Mouse (Mus musculus) olfactory bulb, adult 2 months (tissue): ENCODE measurements at regions not wholly inside any gene's neighbourhood (a gene's known extent, or its start where the extent isn't known, plus 50 kb on each side); places are given as distances from the start of the nearest gene placed in this dataset.

Source experiments
- H3K27ac ChIP-seq: fragments of 200-500 bp; 2 replicates; pipeline ENCODE4 v1.5.1; 2012; ENCODE audit warnings: low read depth, low read length; ENCODE audit not compliant: insufficient read depth
- H3K4me1 ChIP-seq: fragments of 200-500 bp; 2 replicates; pipeline ENCODE4 v1.6.1; 2012; ENCODE audit warnings: low read length; ENCODE audit not compliant: control insufficient read depth, insufficient read depth
- H3K4me3 ChIP-seq: fragments of 200-500 bp; 2 replicates; pipeline ENCODE4 v1.5.1; 2012; ENCODE audit warnings: mild to moderate bottlenecking, low read depth, low read length, moderate library complexity; ENCODE audit not compliant: insufficient read depth
- CTCF ChIP-seq: fragments of 200-500 bp; IDR thresholded peaks from 2 replicates; pipeline ENCODE4 v1.5.1; 2012; ENCODE audit warnings: low read depth, mild to moderate bottlenecking, low read length, moderate library complexity; ENCODE audit not compliant: insufficient read depth
- POLR2A ChIP-seq: fragments of 200-500 bp; IDR thresholded peaks from 2 replicates; pipeline ENCODE4 v1.6.1; 2012; ENCODE audit warnings: mild to moderate bottlenecking, low read depth, low read length, moderate library complexity; ENCODE audit not compliant: insufficient read depth
- WGBS: fragments of 180-500 bp; shearing (Covaris S2); methylation state at CpG from one replicate; pipeline ENCODE4 v1.1.7; 2018; 5-methylcytosine and 5-hydroxymethylcytosine counted together

DNA sequence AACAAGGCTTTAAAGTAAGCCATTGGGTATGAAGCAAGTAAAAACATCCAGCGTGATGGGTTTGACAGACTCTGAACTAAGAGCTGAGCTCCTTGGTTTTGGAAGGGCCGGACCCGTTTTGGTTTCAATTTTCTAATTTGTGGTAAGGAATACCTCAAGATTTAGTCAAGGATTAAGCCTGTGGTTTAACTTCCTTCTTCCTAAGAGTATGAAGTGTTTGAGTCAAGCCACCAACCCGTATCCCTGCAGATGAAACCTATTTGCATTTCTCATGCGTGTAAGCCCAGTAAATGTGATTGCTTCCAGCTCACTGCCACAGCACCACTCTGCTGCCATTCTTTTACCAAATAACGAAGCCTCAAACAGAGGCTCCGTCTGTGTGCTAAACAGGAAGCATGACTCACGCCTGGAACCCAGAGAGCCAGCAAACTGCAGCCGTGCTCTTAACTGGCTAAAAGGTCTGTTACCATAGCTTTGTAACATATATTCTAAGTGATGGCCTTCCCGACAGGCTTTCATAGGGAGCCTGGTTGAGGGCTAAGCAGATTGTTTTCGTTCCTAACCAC, 149.7 kb downstream of the Etv1 start:
- TF ChIP-seq CTCF (no peak), POLR2A (no peak)
- no peak overlapping the region for H3K4me3 ChIP-seq
- 26% methylated on average over 11 of the region's 11 CpGs for WGBS
- no peak overlapping the region for H3K27ac ChIP-seq
- H3K4me1 ChIP-seq = no peaks in the 10 kb centered on the region

DNA sequence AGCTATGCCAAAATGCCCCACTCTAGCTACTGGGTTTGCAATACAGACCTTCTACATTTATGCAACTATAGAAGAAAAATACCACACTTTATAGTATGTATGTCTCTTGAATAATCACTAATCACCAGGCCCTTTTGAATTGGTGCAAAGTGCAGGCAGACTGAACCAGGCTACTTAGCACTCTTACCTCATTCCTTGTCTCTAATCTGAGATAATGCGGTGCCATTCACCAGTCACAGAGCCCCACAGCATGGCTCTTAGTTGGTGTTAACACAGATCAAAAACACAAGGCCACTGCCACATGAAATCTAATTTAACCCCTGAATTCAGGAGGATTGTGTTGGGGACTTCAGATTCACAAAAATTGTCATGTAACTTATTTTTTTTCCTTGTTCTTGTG, 150.5 kb downstream of the Etv1 start:
- WGBS = 73% methylated on average over 1 of the region's 1 CpGs

DNA sequence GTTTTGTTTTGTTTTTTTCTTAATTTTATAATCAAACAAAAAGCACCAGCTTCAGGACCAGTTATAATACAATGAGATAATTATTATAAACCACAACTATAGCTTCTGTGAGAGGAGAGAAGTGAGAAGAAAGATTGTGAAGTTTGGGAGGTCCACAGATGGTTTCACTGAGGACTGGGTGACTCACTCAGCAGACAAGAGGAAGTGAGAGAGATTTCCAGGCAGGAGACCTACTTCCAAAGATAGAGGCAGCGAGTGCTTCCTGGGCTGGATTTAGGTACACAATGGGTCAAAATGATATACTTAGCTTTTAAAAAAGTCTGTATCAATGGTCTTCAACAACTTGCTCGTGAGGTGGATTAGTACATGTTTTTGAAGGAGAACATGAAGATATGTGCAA, 152.6 kb downstream of the Etv1 start:
- H3K27ac ChIP-seq = no peak overlapping the region
- WGBS = 64% methylated on average over 2 of the region's 2 CpGs
- H3K4me3 ChIP-seq = no peak overlapping the region

More for the DNA sequence above, 150.5 kb downstream of the Etv1 start:
- no peaks in the 10 kb centered on the region for H3K4me1 ChIP-seq
- H3K4me3 ChIP-seq = no peak overlapping the region
- H3K27ac ChIP-seq = no peak overlapping the region
- TF ChIP-seq POLR2A = no peak
- TF ChIP-seq CTCF = no peak

DNA sequence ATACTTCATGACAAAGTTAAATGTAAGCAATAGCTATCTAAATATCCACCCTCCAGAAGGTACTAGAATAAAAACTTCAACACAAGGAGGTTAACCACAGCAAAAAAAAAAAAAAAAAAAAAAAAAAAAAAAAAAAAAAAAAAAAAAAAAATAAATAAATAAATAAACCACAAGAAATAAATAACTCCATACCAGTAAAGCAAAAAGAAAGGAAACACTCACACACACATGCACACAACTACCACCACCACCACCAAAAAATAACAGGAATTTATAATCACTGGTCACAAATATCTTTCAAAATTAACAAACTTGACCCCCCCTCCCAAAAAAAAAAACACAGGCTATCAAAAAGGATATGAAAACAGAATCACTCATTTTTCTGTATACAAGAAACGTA, 180.4 kb downstream of the Etv1 start:
- Histone ChIP-seq H3K4me3 (no peak overlapping the region), H3K27ac (no peak overlapping the region), H3K4me1 (no peaks in the 10 kb centered on the region)
- 71% methylated on average over 1 of the region's 1 CpGs for WGBS
- TF ChIP-seq POLR2A = no peak
- TF ChIP-seq CTCF = no peak

More for the DNA sequence above, 152.6 kb downstream of the Etv1 start:
- TF ChIP-seq CTCF = no peak
- TF ChIP-seq POLR2A = no peak
- H3K4me1 ChIP-seq = no peaks in the 10 kb centered on the region

DNA sequence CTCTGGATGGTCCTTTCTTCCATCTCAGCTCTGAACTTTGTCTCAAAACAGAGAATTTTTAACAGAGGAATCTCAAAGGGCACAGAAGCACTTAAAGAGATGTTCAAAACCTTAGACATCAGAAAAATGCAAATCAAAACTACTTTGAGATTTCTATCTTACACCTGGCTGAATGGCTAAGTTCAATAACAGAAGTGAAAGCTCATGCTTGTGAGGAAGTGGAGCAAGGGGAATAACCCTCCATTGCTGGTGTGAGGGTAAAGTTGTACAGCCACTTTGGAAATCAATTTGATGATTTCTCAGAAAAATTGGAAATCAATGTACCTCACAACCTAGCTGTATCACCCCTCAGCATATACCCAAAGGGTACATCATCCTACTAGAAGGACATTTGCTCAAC, 183.1 kb downstream of the Etv1 start:
- TF ChIP-seq CTCF (no peak), POLR2A (no peak)
- H3K27ac ChIP-seq = no peak overlapping the region
- H3K4me1 ChIP-seq = no peaks in the 10 kb centered on the region
- no peak overlapping the region for H3K4me3 ChIP-seq

DNA sequence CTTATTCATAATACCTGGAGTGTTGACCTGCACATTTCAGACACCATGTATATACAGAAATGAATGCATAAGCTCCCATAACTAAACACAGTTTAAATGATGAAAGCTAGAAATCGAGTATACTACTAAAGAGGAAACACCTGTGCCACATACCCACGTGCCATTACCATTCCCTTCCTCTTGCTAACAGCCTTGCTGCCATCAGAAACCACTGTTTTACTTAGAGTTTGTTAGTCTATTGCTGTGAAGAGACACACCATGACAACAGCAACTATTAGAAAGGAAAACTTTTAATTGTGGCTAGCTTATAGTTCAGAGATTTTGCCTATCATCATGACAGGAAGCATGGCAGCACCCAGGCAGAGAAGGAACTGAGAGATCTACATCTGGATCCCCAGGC, 191.2 kb downstream of the Etv1 start:
- Histone ChIP-seq H3K4me1 (no peaks in the 10 kb centered on the region), H3K27ac (no peak overlapping the region), H3K4me3 (no peak overlapping the region)
- 81% methylated on average over 2 of the region's 2 CpGs for WGBS
- TF ChIP-seq POLR2A (no peak), CTCF (no peak)

DNA sequence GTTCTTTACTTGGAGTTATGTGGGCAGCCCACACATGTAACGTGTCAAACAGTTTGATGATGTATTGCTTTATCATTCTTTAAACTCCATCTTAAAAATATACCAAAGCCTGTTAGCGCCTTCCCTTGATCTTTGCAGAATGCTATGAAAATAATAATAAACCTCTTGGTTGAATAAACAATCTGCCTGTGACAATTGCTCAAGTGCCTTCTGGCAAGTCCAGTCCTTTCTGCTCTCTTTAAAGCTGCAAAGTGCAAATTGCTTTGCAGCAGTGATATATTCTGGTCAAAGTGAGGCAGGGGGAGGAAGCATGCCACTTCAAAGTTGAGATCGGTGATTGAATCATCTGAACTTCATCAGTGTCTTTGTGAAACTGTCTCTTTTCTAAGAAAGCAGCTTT, 193.0 kb downstream of the Etv1 start:
- H3K4me3 ChIP-seq = no peak overlapping the region
- H3K27ac ChIP-seq = no peak overlapping the region
- no peaks in the 10 kb centered on the region for H3K4me1 ChIP-seq
- TF ChIP-seq CTCF = no peak
- TF ChIP-seq POLR2A = no peak
- WGBS = 85% methylated on average over 3 of the region's 3 CpGs

DNA sequence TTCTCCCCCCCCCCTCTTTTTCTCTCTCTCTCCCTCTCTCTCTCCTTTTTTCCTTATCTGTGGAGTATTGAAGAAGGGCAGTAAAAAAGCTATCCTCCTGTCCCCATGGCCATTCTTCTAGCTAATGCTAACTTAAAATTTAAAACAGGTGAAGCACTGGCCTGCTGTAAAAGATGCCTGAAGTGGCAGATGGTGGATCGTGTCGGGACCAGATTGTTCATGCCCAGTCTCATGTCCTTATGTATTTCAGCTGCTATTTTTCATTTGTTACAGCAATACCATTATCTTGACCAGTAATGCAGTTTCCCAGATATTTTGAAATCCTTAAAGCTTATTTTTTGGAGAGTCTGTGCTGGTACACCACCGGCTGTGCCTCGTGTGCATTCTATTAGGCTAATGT, 196.3 kb downstream of the Etv1 start:
- Histone ChIP-seq H3K27ac (no peak overlapping the region), H3K4me1 (no peaks in the 10 kb centered on the region), H3K4me3 (no peak overlapping the region)
- TF ChIP-seq CTCF (no peak), POLR2A (no peak)
- WGBS = 80% methylated on average over 4 of the region's 4 CpGs

DNA sequence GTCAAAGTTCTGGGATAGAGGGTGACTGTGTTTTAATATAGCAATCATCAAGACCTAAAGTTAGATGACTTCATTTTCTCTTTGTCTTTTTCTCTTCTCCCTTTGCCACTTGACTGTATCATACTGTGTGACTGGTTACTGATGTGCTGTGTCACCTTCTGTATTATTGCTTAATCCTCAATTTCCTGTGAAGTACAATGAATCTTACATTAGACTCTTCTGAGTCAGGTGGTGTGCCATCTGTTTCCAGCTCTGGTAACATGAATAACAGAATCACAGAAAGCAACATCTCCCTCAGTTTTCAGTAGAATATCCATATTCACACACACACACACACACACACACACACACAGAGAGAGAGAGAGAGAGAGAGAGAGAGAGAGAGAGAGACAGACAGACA, 203.2 kb downstream of the Etv1 start:
- TF ChIP-seq POLR2A (no peak), CTCF (no peak)
- Histone ChIP-seq H3K27ac (no peak overlapping the region), H3K4me1 (no peaks in the 10 kb centered on the region), H3K4me3 (no peak overlapping the region)

DNA sequence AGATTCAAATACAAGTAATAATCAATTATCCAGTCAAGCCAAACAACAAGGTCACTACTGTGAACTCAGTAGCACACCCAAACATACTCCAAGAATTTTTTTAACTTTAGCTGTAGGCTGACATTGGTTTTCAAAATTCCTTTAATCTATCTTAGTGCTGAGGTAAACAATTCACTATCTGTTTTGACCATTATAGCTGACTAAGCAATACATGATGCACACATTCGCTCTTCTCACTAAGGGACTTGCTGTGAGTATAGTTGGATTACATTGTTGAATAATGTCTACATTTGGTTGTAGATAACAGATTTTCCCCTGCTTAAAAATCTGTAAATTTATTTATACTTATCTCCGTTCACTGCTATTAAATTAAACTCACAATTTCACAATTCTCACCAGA, 206.7 kb downstream of the Etv1 start:
- Histone ChIP-seq H3K4me1 (no peaks in the 10 kb centered on the region), H3K4me3 (no peak overlapping the region), H3K27ac (no peak overlapping the region)
- 91% methylated on average over 2 of the region's 2 CpGs for WGBS
- TF ChIP-seq CTCF (no peak), POLR2A (no peak)
